Mouse (Mus musculus) adrenal gland, postnatal 0 days (tissue): ENCODE measurements around the gene Gm6871. TPM values are rescaled to one million over a fixed set of nuclear protein-coding genes. Genes with fewer than 3 reads are reported as not detected.

Experiments used
- polyA plus RNA-seq: library from polyadenylated mRNA; unstranded; fragments of >200 nt; fragmentation: Nextera tagmentation; extraction: Ambion mirVana; gene quantifications from 2 replicates; pipeline ENCODE4 v1.2.1, GENCODE M21; 2015

The Gm6871 gene
- not detected in 2 replicates for polyA plus RNA-seq

DNA sequence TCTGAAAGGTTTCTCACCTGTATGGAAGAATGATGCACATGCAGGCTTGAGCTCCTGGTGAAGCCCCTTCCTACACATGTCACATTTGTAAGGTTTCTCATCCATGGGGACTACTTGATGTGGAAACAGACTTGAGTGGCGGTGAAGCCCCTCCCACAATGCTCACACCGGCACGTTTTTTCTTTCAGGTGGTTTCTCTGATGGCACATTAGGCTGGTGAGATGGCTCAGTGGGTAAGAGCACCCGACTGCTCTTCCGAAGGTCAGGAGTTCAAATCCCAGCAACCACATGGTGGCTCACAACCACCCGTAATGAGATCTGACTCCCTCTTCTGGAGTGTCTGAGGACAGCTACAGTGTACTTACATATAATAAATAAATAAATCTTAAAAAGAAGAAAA is at the start of gene Gm6871:
Gm6871 (minus strand) TSS at position 101 of the 400 bp plus-strand sequence.

GRCm38 (mm10) chr7:41599034-41599813 is 25.8 kb upstream of the Gm6871 start, which contains the start of gene 2610021A01Rik:
2610021A01Rik (plus strand) TSS chr7:41599230.

DNA sequence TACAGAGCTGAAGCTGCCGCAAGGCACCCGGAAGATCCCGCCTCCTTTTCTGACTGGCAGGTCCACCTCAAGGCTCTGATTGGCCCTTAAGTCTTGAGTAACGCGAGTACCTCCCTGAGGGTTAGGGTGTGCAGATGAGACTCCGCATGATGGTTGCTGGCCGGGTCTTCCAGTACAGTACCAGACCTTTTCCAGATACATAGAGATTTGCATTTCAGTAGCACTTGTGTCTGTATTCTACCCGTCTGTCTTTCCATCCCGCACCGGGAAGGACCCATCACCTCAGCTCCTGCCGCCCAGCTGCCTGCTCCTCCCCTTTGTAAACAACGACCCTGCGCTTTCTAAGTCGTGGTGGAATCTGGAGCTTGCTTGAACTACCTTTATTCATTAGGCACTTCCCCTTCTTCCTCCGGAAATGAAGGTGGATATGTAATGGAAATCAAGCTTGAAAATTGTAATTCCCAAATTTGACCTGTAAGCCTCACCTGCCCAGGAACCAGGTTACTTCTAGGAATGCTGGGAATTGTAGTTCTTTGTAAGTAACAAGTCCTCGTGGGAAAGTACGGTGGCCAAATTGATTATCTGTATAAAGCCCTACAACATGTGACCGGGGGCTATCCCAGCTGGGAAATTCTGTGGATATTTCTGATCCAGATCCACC is 73.9 kb downstream of the Gm6871 start, which contains the start of the genes Gm20449 and AW146154:
Gm20449 (minus strand) TSS at position 29 of the 661 bp plus-strand sequence.
AW146154 (minus strand) TSS at position 502 of the 661 bp plus-strand sequence.

Other genes starting within 250 kb of the Gm6871 start
- 13.6 and 15.7 TPM in 2 replicates for gene AI987944, start 180.3 kb downstream of the Gm6871 start, polyA plus RNA-seq
- 0.11 and 0.14 TPM in 2 replicates for gene Vmn2r57, start 125.0 kb downstream of the Gm6871 start, polyA plus RNA-seq
- 0.03 TPM in 1 of 2 replicates, not detected in the other for gene Gm20449, start 74.2 kb downstream of the Gm6871 start, polyA plus RNA-seq
- gene AW146154, start 73.8 kb downstream of the Gm6871 start, polyA plus RNA-seq: 5.5 and 7.1 TPM in 2 replicates
- 6.7 and 8.6 TPM in 2 replicates for gene 2610021A01Rik, start 25.6 kb upstream of the Gm6871 start, polyA plus RNA-seq
- 10.9 and 18.7 TPM in 2 replicates for gene Zfp788, start 59.5 kb upstream of the Gm6871 start, polyA plus RNA-seq